Mouse (Mus musculus): ENCODE measurements around the gene Ppil1.

The Ppil1 gene

GRCm38 (mm10) chr17:29249512-29249911 lies 14.5 kb downstream of the Ppil1 start:
- peak; percentile 78 for DNase-seq

- DNase-seq, result no peak
Observed at GRCm38 (mm10) chr17:29247881-29248280, 16.1 kb downstream of the Ppil1 start.

- DNase-seq, result peak; percentile 47
Observed at GRCm38 (mm10) chr17:29246602-29247001, 17.4 kb downstream of the Ppil1 start.

GRCm38 (mm10) chr17:29245725-29246124 lies 18.3 kb downstream of the Ppil1 start:
- no peak for DNase-seq

GRCm38 (mm10) chr17:29244912-29245311 lies 19.1 kb downstream of the Ppil1 start:
- no peak for DNase-seq

GRCm38 (mm10) chr17:29238421-29238945 lies 25.5 kb downstream of the Ppil1 start:
- no peak for DNase-seq

- DNase-seq, result no peak
Observed at GRCm38 (mm10) chr17:29237772-29238420, 26.1 kb downstream of the Ppil1 start, which contains the start of gene Cpne5. Gene Cpne5, minus strand, starts transcription at chr17:29238167.

GRCm38 (mm10) chr17:29237267-29237771 lies 26.7 kb downstream of the Ppil1 start:
- DNase-seq, result no peak

GRCm38 (mm10) chr17:29236111-29236510 lies 27.9 kb downstream of the Ppil1 start:
- no peak for DNase-seq

- no peak for DNase-seq
Observed at GRCm38 (mm10) chr17:29231109-29231508, 32.9 kb downstream of the Ppil1 start.

GRCm38 (mm10) chr17:29220631-29221030 lies 43.4 kb downstream of the Ppil1 start:
- no peak for DNase-seq

- no peak for DNase-seq
Observed at GRCm38 (mm10) chr17:29218017-29218416, 46.0 kb downstream of the Ppil1 start.

- DNase-seq, result no peak
Observed at GRCm38 (mm10) chr17:29216078-29216477, 47.9 kb downstream of the Ppil1 start.

- no peak for DNase-seq
Observed at GRCm38 (mm10) chr17:29214655-29215054, 49.3 kb downstream of the Ppil1 start.

GRCm38 (mm10) chr17:29214193-29214456 lies 49.9 kb downstream of the Ppil1 start:
- DNase-seq, result no peak

- no peak for DNase-seq
Observed at GRCm38 (mm10) chr17:29213381-29214192, 50.4 kb downstream of the Ppil1 start.

- DNase-seq, result no peak
Observed at GRCm38 (mm10) chr17:29211836-29212235, 52.1 kb downstream of the Ppil1 start.

- DNase-seq, result no peak
Observed at GRCm38 (mm10) chr17:29210037-29210436, 53.9 kb downstream of the Ppil1 start.

GRCm38 (mm10) chr17:29206052-29206451 lies 57.9 kb downstream of the Ppil1 start:
- no peak for DNase-seq

GRCm38 (mm10) chr17:29202604-29203003 lies 61.4 kb downstream of the Ppil1 start:
- no peak for DNase-seq

Measured in kidney, adult 11 months (tissue).